Mouse (Mus musculus) stomach, embryonic 14.5 days (tissue): ENCODE data around the gene Adck1. TPM values are rescaled to one million over a fixed set of nuclear protein-coding genes. Genes with fewer than 3 reads are reported as not detected.

Source experiments
- ATAC-seq: fragments of 200-750 bp; cut with Nextera tagmentation; 2 replicates; pipeline ENCODE4 v1.8.0; 2017; ENCODE audit warnings: low read depth, moderate TSS enrichment; ENCODE audit not compliant: insufficient number of reproducible peaks, insufficient read depth, low FRiP score
- H3K27ac ChIP-seq: fragments of 300-500 bp; sonication (generic); 2 replicates; pipeline ENCODE4 v1.5.1; 2014; ENCODE audit warnings: mild to moderate bottlenecking, low read length, moderate library complexity, mixed read lengths
- H3K27me3 ChIP-seq: fragments of 300-500 bp; sonication (generic); 2 replicates; pipeline ENCODE4 v1.6.1; 2014; ENCODE audit warnings: low read length, control low read depth, mixed read lengths; ENCODE audit not compliant: control insufficient read depth, insufficient read depth
- H3K36me3 ChIP-seq: fragments of 300-500 bp; sonication (generic); 2 replicates; pipeline ENCODE4 v1.6.1; 2014; ENCODE audit warnings: mild to moderate bottlenecking, control low read depth, low read length, moderate library complexity, mixed read lengths; ENCODE audit not compliant: control insufficient read depth, insufficient read depth
- H3K4me1 ChIP-seq: fragments of 300-500 bp; sonication (generic); 2 replicates; pipeline ENCODE4 v1.6.1; 2014; ENCODE audit warnings: low read length, control low read depth, mixed read lengths; ENCODE audit not compliant: control insufficient read depth, insufficient read depth
- H3K4me2 ChIP-seq: fragments of 300-500 bp; sonication (generic); replicated peaks from 2 replicates; pipeline ENCODE4 v1.6.1; 2014; ENCODE audit warnings: low read depth, low read length, control low read depth
- H3K4me3 ChIP-seq: fragments of 300-500 bp; sonication (generic); 2 replicates; pipeline ENCODE4 v1.5.1; 2014; ENCODE audit warnings: low read depth, low read length, control low read depth
- H3K9ac ChIP-seq: fragments of 300-500 bp; sonication (generic); replicated peaks from 2 replicates; pipeline ENCODE4 v1.6.1; 2014; ENCODE audit warnings: low read depth, mild to moderate bottlenecking, control low read depth, low read length, moderate library complexity, mixed read lengths
- H3K9me3 ChIP-seq: fragments of 300-500 bp; sonication (generic); 2 replicates; pipeline ENCODE4 v1.6.1; 2016; ENCODE audit warnings: low read depth, low read length, control low read depth; ENCODE audit not compliant: control insufficient read depth
- WGBS: fragments of 180-500 bp; shearing (Covaris S2); extraction: QIAGEN DNeasy Blood & Tissue Kit; methylation state at CpG from one replicate; pipeline ENCODE4 v1.1.7; 2014; 5-methylcytosine and 5-hydroxymethylcytosine counted together
- polyA plus RNA-seq: library from polyadenylated mRNA; unstranded; fragments of >200 nt; fragmentation: Nextera tagmentation; extraction: Ambion mirVana; gene quantifications from 2 replicates; pipeline ENCODE4 v1.2.1, GENCODE M21; 2014

Adck1 gene
- polyA plus RNA-seq, 1 experiment from 2014 or later = 11.0 TPM

- no peak overlapping the region for H3K4me3 ChIP-seq
- H3K27ac ChIP-seq = no peak overlapping the region
- H3K36me3 ChIP-seq = no peaks in the 10 kb centered on the region
- no peaks in the 10 kb centered on the region for H3K27me3 ChIP-seq
- 100% methylated on average over 1 of the region's 1 CpGs for WGBS
- no peak for ATAC-seq
- H3K4me2 ChIP-seq = no peak overlapping the region
- no peak overlapping the region for H3K9ac ChIP-seq
- no peaks in the 10 kb centered on the region for H3K4me1 ChIP-seq
- no peaks in the 10 kb centered on the region for H3K9me3 ChIP-seq
Observed at GRCm38 (mm10) chr12:88457021-88457420, 96.7 kb downstream of the Adck1 start.

GRCm38 (mm10) chr12:88458936-88459335, 98.6 kb downstream of the Adck1 start:
- no peaks in the 10 kb centered on the region for H3K4me1 ChIP-seq
- 91% methylated on average over 12 of the region's 12 CpGs for WGBS
- no peak overlapping the region for H3K9ac ChIP-seq
- H3K27me3 ChIP-seq = no peaks in the 10 kb centered on the region
- H3K36me3 ChIP-seq = no peaks in the 10 kb centered on the region
- no peak overlapping the region for H3K4me3 ChIP-seq
- H3K4me2 ChIP-seq = no peak overlapping the region
- no peaks in the 10 kb centered on the region for H3K9me3 ChIP-seq
- no peak for ATAC-seq
- H3K27ac ChIP-seq = no peak overlapping the region

GRCm38 (mm10) chr12:88459461-88459860, 99.1 kb downstream of the Adck1 start:
- no peaks in the 10 kb centered on the region for H3K36me3 ChIP-seq
- H3K4me2 ChIP-seq = no peak overlapping the region
- H3K4me1 ChIP-seq = no peaks in the 10 kb centered on the region
- no peaks in the 10 kb centered on the region for H3K27me3 ChIP-seq
- WGBS = 82% methylated on average over 1 of the region's 1 CpGs
- H3K9ac ChIP-seq = no peak overlapping the region
- H3K27ac ChIP-seq = no peak overlapping the region
- H3K4me3 ChIP-seq = no peak overlapping the region
- ATAC-seq = no peak
- no peaks in the 10 kb centered on the region for H3K9me3 ChIP-seq

- no peaks in the 10 kb centered on the region for H3K27me3 ChIP-seq
- ATAC-seq = no peak
- no peaks in the 10 kb centered on the region for H3K36me3 ChIP-seq
- no peak overlapping the region for H3K9ac ChIP-seq
- no peaks in the 10 kb centered on the region for H3K4me1 ChIP-seq
- 94% methylated on average over 6 of the region's 6 CpGs for WGBS
- no peaks in the 10 kb centered on the region for H3K9me3 ChIP-seq
- no peak overlapping the region for H3K4me2 ChIP-seq
- H3K27ac ChIP-seq = no peak overlapping the region
- H3K4me3 ChIP-seq = no peak overlapping the region
Observed at GRCm38 (mm10) chr12:88461026-88461425, 100.7 kb downstream of the Adck1 start.

- no peak overlapping the region for H3K4me3 ChIP-seq
- ATAC-seq = no peak
- no peak overlapping the region for H3K9ac ChIP-seq
- H3K36me3 ChIP-seq = no peaks in the 10 kb centered on the region
- 81% methylated on average over 10 of the region's 10 CpGs for WGBS
- H3K9me3 ChIP-seq = no peaks in the 10 kb centered on the region
- no peaks in the 10 kb centered on the region for H3K27me3 ChIP-seq
- no peak overlapping the region for H3K27ac ChIP-seq
- no peak overlapping the region for H3K4me2 ChIP-seq
- no peaks in the 10 kb centered on the region for H3K4me1 ChIP-seq
Observed at GRCm38 (mm10) chr12:88463588-88464290, 103.4 kb downstream of the Adck1 start.

- Histone ChIP-seq H3K4me3 (no peak overlapping the region), H3K4me2 (no peak overlapping the region), H3K27me3 (no peaks in the 10 kb centered on the region), H3K9me3 (no peaks in the 10 kb centered on the region), H3K9ac (no peak overlapping the region), H3K27ac (no peak overlapping the region), H3K36me3 (no peaks in the 10 kb centered on the region), H3K4me1 (no peaks in the 10 kb centered on the region)
- WGBS = 89% methylated on average over 6 of the region's 6 CpGs
- ATAC-seq = no peak
Observed at GRCm38 (mm10) chr12:88466801-88467200, 106.4 kb downstream of the Adck1 start.

GRCm38 (mm10) chr12:88467257-88467656, 106.9 kb downstream of the Adck1 start:
- WGBS = 47% methylated on average over 3 of the region's 3 CpGs
- Histone ChIP-seq H3K4me2 (no peak overlapping the region), H3K4me3 (no peak overlapping the region), H3K9me3 (no peaks in the 10 kb centered on the region), H3K27me3 (no peaks in the 10 kb centered on the region), H3K36me3 (no peaks in the 10 kb centered on the region), H3K27ac (no peak overlapping the region), H3K4me1 (no peaks in the 10 kb centered on the region), H3K9ac (no peak overlapping the region)
- no peak for ATAC-seq

- Histone ChIP-seq H3K4me1 (no peaks in the 10 kb centered on the region), H3K4me3 (no peak overlapping the region), H3K9ac (no peak overlapping the region), H3K27me3 (no peaks in the 10 kb centered on the region), H3K27ac (no peak overlapping the region), H3K36me3 (no peaks in the 10 kb centered on the region), H3K9me3 (no peaks in the 10 kb centered on the region), H3K4me2 (no peak overlapping the region)
- WGBS = 71% methylated on average over 5 of the region's 5 CpGs
- no peak for ATAC-seq
Observed at GRCm38 (mm10) chr12:88467935-88468465, 107.6 kb downstream of the Adck1 start.

- no peaks in the 10 kb centered on the region for H3K4me1 ChIP-seq
- H3K9me3 ChIP-seq = no peaks in the 10 kb centered on the region
- no peaks in the 10 kb centered on the region for H3K36me3 ChIP-seq
- 69% methylated on average over 6 of the region's 6 CpGs for WGBS
- no peak overlapping the region for H3K27ac ChIP-seq
- no peak overlapping the region for H3K4me2 ChIP-seq
- ATAC-seq = no peak
- H3K27me3 ChIP-seq = no peaks in the 10 kb centered on the region
- H3K9ac ChIP-seq = no peak overlapping the region
- no peak overlapping the region for H3K4me3 ChIP-seq
Observed at GRCm38 (mm10) chr12:88468691-88469090, 108.3 kb downstream of the Adck1 start.
